Mouse (Mus musculus) skeletal muscle tissue, adult 2 months (tissue): ENCODE results near the gene Rmi1.
"Not testable (repeated sequence)": the region's sequence is repeated elsewhere in the genome, so short reads cannot be mapped to it uniquely, and the experiment has no call there.

Experiments
- DNase-seq: peaks from one replicate; pipeline ENCODE4 v3.0.0-alpha.2; 2012; ENCODE audit warnings: low read depth, low spot score

Rmi1 gene

DNA sequence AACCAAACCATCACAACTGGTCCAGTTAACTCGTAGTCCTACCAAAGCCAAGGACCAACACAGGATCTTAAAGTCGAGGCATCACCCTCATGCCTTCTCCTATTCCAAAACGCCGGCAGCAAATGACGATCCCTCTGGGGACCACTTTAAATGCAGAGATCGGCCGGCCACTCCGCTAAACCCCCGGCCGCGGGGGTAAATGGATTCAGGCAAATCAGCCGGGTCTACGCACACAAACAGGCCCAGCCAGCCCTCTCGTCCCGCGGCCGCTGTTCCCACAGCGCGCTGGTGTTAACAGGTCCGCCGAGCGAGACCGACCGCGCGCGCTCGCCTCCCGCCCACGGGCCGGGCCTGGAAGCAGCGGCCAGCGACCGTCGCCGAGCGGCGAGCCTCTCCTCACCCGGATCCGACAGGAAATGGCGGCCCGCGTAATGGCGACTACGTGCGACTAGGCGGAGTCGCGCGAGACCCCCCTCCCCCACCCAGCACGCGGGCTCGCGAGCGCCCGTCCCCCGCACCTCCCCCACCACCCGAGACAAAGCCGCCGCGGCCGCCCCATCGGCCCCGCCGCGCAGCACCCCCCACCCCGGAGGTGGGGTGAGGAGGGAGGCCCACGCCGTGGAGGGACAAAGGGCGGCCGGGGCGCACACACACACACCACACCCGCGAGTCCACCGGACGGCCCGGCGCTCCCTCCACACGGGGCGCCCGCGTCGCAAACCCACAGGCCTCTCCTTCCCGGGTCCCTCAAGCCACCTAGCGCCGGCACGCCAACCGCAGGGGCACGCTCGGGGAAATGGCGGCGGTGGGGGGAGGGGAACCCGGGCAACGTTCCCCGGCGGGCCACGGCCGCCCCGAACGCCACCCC lies 679 bp upstream of the Rmi1 start:
- peak; percentile 54 for DNase-seq

DNA sequence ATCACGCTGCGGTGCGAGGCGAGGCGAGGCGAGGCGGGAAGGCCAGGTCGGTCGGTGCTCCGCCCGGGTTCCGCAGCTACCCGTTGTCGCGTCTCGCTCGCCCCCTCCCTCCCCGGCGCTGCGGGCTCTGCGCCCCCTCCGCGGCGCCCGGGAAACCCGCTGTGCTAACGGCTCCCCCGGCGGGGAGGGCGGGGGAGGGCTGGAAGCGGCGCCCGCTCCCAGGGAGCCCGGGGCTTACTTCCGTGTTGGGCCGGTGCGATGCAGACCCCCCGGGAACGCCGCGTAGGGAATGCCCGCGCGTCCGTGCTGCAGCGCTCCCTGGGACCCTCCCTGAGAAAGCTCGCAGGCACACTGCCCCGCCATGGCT lies 679 bp downstream of the Rmi1 start:
- no peak for DNase-seq

DNA sequence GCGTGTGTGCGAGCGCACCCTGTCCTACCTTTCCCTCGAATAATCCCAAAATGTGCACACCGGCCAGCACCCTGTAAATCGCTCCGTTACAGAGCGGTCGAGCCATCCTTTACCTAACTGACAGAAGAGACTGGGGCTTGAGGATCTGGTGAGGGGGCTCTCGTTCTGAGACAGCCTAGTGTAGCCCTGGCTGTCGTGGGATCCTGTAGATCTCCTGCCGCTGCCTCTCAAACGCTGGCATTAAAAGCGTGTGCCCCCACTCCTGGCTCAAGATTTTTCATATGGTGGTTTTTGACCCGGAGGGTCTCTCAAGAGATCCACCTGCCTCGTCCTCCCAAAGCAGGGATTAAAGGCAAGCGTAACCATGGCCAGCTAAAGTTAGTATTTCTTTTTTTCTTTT lies 1.2 kb downstream of the Rmi1 start, which contains the start of gene Hnrnpk:
Gene Hnrnpk (minus strand): TSS at position 101 of the 400 bp plus-strand sequence.
- not testable (repeated sequence) for DNase-seq

DNA sequence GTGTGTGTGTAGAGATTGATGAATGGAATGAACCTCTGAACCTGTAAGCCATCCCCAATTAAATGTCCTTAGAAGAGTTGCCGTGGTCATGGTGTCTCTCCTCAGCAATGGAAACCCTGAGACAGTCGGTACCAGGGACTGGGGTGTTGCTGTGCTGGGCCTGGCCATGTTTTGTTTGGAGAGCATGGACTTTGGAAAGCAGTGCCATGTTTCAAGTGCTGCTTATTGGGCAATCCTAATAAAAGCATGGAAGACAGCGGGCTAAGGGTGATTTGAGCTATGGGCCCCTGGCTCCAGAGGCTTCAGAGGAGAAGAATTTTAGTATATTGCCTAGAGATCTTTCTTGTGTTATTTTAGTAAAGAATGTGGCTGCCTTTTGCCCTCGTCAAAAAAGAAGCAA lies 9.0 kb downstream of the Rmi1 start:
- no peak for DNase-seq

DNA sequence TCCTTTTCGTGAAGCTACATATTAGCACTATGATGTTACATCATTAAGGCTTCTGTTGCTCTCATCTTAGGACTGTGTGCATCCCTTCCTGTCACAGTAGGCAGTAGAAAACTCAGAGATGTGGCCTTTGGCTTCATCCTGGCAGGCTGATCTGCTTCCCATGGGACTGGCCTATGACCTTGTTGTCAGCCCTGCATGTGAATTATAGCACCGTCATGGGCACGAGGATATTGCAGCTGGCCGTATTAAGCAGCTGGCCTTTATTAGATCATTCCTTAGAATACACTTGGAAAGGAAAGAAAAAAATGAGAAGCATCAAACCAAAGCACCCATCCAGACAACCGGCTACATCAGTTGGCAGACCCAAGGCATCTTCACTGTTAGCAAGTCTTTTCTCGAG lies 13.3 kb downstream of the Rmi1 start:
- DNase-seq = peak; percentile 31

DNA sequence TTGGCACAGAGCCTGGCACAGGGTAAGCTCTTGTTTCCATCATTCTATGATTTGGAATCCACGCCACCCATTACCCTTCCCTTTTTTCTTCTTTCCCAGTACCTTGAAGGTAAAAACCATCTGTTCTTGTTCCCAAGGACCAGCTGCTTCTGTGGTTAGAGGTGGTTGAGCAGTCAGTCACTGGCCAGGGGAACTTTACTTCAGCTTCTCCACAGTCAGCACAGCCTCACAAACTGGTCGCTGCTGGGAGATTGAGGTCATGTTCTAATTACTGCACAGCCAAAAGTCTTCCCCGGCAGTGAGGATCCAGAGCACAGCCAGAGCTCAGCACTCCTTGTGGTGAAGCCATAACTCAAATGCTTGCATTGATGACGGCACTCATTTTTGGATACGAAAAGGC lies 13.8 kb downstream of the Rmi1 start:
- peak; percentile 10 for DNase-seq

DNA sequence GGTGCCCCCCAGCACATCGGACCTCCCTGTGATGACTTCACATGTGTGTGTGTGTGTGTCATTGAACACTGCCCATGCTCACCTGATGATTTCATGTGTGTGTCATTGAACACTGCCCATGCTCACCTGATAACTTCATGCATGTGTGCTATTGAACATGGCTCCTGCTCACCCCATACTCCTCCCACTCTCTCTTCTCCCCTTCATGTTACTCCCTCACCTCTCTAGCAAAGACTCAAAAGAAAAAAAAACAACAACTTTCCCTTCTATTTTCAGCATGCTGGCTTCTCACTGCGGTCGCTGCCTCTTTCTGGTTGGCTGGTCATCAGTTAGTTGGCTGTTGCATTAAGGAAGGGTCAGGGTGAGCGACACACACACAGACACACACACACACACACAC lies 16.6 kb downstream of the Rmi1 start:
- no peak for DNase-seq

DNA sequence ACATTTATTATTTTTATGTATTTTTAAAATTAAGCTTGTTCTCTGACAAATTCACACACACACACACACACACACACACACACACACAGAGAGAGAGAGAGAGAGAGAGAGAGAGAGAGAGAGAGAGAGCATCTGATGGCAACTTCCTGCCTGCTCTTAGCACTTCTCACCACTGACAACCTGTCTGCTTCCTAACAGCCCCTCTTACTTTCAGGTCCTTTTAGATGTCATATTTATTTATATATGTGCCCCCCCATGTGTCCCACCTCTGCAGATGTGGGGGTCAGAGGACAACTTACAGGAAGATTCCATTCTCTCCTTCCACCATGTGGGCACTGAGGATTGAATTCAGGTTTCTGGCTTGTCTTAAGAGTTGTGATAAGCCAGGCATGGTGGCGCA lies 17.2 kb downstream of the Rmi1 start:
- no peak for DNase-seq

DNA sequence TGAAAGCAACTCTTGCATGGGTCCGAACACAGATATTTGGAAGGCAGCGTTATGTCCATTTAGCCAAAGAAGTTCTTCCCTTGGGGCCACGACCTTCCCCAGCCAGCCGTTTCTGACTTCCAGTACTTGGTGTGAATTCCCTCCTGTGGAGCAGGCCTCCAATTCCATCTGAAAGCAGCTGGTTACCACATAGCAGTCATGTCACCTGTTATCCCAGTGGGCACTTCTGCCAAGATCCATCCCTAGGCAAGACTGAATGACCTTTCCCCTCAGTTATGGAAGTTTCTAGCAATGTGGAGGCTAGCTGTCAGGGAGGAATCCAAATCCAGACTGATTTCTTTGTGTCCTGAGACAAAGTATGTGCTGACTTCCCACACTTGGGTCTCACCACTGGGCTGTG lies 19.0 kb downstream of the Rmi1 start:
- no peak for DNase-seq

DNA sequence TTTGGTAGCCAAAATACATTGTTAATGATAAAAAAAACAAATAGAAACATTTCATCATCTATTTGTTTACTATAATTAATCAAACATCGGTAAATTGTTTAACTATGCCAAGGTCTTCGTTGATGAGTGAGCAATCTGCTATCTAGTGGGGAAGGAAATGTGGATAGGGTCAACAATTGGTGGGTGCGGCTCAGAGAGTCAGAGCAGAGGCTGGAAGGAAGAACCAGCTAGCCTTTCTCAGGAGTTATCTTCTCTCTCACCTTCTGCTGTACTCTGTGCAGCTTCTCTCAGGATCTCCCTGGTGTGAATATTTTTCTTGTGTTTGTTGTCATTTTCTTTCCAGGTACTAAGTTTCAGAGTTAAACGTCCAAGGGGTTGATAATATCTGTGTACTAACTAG lies 20.2 kb downstream of the Rmi1 start:
- DNase-seq = no peak

DNA sequence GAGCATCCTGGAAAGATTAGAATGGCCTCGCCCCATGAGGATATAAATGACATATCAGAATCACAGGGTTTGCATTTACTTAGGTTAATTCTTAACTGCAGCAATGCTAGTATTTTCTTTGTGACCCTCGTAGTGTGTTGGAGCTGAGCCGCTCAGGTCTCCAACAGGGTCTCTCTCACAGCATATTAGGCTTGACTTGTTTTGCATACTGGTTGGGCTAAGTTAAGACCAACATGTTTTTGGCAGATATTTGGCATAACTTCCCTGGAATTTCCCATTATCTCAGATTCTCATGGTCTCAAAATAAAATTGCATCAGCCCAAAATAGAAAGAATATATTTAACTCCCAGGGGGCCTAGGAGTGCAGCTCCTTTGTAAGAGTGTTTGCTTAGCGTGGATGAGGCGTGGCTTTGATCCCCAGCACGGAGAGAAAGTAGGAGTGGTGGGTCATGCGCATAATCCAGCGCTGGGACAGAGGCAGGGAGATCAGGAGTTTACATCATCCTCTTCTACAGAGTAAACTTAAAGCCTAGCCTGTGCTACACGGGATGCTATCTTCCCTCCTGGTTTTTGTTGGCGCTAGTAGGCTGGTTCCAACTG lies 21.1 kb downstream of the Rmi1 start:
- DNase-seq = peak; percentile 11

DNA sequence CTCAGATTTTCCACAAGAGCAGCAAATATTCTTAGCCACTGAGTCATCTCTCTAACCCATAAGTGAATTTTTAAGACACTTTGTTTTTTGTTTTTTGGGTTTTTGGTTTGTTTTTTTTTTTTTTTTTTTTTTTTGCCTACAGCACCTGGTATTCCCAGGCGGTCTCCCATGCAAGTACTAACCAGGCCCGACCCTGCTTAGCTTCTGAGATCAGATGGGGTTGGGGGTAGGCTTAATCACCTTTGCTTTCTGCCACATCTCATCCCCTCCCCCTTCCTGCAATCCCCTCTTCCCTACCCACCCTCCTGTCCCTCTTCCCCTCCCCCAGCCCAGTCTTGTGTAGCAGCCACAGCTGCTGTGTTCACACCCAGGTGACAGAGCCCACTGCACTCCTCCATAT lies 37.7 kb downstream of the Rmi1 start:
- DNase-seq = no peak

DNA sequence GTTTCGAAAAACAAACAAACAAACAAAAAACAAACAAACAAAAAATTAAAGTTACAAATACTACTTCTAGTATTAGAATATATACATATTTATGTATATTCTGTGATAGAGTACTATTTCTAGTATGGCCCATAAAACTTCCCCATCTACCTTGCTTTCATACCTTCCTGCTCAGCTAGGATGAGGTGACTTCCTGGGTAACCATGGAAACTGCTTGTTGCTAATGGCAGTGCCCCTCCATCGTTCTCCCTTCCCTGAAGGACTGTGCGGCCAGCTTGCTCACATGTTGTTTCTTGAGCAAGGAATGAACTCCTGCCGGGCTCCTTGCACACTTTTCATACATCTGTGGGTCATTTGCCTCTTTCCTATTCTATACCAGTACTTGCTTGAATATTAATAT lies 41.3 kb downstream of the Rmi1 start:
- DNase-seq = no peak

DNA sequence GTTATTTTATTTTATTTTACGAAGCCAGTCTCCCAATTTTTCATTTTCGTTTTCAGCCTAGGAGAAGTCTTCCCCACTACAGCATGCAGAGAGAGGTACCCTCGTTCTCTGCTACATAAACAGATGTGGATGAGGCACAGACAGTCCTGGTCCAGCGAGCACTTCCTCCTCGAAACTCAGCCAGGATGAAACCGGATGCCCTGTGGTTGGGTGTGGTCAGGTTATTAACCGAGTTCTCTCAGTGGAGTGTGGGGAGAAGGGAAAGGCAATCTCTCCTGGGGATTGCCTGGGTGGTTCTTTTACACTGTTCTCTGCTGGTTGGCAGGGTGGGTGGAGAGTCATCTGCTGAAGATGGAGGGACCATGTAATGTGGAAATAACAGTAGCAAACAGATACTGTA lies 41.7 kb downstream of the Rmi1 start:
- DNase-seq = peak; percentile 19

DNA sequence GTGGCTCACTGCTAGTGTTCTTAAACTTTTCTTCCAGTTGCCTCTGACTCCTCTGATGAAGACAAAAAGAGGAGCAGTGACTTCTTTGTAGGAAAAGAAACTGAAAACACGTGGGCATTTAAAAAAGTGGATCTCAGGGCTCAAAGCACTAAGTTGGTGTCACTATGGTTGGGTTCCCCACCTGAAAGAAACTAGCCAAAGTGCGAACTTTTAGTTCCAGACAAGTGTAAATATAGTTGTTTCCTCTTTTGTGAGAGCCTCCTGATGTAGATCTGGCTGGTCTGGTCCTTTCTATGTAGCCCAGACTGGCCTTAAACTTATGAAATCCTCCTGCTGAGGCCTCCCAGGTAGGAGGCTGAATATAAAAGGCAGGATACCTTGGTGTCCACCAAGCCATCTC lies 44.5 kb downstream of the Rmi1 start:
- DNase-seq = no peak

DNA sequence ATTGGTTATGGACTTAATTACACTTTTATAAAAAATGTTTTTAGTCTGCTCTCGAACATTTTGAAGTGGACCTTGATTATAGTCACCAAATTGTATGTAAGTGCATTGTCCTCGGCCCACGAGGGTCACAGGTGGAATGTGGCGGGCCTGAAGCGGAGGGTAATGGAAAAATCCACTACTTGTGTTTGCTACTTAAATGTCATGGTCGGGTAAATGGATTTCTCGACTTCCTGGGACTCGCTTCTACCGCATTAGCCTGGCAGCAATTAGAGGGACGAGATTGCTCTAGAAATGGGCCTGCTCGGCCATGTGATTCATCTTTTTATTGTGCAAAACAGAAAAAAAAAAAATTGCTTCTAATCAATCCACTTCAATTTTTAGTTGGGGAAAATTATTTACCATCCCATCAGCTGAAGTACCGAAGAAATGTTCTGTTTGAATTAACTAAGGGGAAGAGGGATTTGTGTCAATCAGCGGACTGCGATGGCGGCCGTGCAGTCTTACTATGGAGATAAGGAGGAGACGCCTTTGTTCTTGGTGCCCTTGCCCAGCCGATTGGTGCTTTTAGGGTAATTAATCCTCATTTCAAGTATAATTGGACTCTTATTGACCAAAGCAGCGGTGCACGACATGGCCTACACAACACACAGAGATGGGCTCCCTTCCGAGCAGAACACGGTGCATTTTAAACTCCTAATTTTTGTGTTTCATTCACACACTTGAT lies 48.6 kb downstream of the Rmi1 start:
- DNase-seq = no peak

DNA sequence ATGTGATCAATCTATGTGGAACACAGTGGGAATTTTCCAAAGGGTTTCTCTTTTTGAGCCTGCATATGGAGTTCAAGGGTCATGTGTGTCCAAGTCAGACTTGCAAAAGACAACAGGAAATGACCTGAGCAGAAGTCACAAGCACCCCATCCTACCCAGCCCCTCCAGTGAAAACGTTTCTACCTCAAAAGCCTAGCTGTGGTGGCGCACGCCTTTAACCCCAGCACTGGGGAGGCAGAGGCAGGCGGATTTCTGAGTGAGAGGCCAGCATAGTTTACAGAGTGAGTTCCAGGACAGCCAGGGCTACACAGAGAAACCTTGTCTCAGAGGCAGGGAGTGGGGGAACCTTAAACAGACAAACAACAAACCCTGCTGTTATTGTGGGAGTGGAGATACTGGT lies 50.2 kb downstream of the Rmi1 start:
- no peak for DNase-seq

DNA sequence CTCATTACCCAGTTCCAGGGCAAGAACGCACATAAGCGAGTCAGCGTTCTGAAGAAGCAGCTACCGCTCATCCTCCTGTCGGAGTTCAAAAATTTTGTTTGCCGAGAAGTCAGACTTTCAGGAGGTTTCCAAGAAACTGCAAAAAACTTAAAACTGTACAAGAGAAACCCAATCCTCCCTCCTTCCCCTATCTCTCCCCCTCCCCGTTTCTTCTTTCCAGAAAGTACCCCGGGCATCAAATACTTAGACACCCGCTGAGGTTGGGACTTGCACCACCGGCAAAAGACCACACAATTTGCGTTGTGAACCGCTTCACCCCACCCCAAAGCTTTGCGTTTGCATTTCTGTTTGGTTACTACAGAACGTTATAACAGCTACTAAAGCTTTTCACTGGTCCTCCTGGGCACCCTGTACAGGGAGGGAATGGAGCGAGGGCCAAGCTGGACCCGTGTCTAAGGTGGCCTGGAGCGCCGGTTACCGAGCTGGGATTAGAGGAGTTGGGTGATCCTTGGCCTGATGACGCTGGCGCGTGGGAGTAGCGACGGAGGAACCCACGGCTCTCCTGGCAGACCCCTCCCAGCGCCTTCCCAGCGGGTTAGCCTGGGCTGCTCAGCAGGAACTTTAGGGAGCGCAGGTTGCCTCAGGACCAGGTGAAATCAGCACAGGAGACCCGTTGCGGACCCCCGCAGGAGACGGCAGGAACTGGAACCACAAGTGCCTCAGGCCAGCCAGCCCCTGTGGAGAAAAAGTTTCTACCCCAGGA lies 50.8 kb downstream of the Rmi1 start:
- DNase-seq = no peak

DNA sequence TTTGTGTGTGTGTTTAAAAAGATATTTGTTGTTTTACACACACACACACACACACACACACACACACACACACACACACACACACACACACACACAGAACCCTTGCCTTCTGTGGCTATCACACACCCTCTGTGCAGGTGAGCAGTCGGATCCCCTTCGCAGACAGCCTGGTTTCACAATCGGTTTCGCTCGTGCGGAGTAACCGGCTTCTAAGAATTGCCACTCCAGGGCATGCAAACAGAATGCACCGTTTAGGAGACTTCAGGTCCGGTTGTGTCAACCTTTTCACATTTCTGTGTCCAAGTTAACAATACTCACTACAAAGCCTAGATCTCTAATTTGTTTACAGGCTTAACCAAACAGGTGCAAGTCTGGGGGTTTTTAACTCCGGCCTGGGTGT lies 51.5 kb downstream of the Rmi1 start:
- no peak for DNase-seq

DNA sequence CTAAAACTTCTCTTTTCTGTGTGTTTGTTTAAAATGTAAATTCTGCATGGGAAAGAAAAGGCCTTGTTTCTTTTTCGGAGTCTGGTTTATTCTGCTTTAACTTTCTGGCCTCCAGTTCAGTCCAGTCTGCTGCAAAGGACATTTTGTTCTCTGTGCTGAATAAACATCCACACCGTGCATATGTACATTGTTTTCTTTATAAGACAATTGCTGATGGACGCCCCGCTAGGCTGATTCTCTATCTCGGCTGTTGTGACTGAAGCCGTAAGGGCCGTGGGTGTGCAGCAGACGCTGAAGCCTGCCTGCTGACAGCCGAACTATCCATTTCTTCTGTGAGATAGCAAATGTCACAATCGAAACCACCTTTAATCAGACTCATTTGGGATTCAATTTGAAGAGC lies 54.5 kb downstream of the Rmi1 start:
- no peak for DNase-seq

DNA sequence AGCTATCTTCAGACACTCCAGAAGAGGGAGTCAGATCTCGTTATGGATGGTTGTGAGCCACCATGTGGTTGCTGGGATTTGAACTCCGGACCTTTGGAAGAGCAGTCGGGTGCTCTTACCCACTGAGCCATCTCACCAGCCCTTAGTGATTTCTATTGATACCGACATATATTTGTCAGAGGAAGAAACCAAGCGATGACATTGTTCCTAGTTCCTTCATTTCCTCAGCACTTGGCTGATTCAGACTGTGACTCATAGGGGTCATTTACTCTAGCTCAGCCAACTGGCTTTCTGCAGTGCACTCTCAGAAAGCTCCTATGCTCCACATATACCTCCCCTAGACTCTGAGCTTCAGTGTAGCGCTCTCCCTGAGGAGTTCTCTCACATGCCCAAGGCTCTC lies 56.8 kb downstream of the Rmi1 start:
- not testable (repeated sequence) for DNase-seq
